Mouse (Mus musculus) CD4-positive, CD25-positive, alpha-beta regulatory T cell, adult 9 weeks (primary cell): ENCODE results near the gene Itpr3. TPM values are rescaled to one million over a fixed set of nuclear protein-coding genes. Genes with fewer than 3 reads are reported as not detected.

Experiments
- polyA plus RNA-seq: library from polyadenylated mRNA; unstranded; fragments of 100-300 nt; shearing (Covaris generic); gene quantifications from one replicate; pipeline ENCODE4 v1.2.1, GENCODE M21; 2017

The Itpr3 gene
- polyA plus RNA-seq, result 12.5 TPM

GRCm38 (mm10) chr17:27056812-27057516, at the start of gene Itpr3:
Gene Itpr3, plus strand, starts transcription at chr17:27057304.

GRCm38 (mm10) chr17:27028909-27029308, 28.2 kb upstream of the Itpr3 start, which contains the start of gene Bak1:
Gene Bak1, minus strand, starts transcription at chr17:27029009.

GRCm38 (mm10) chr17:27133551-27134141, 76.5 kb downstream of the Itpr3 start, which contains the start of gene Uqcc2:
Gene Uqcc2, minus strand, starts transcription at chr17:27133916.

GRCm38 (mm10) chr17:27167545-27167944, 110.4 kb downstream of the Itpr3 start, which contains the start of gene Ip6k3:
Gene Ip6k3, minus strand, starts transcription at chr17:27167795.

Other genes starting within 250 kb of the Itpr3 start
- not detected for gene Nkx2-5, start 212.3 kb upstream of the Itpr3 start, polyA plus RNA-seq
- 1.8 TPM for gene Kifc5b, start 140.2 kb upstream of the Itpr3 start, polyA plus RNA-seq
- gene Phf1, start 124.3 kb upstream of the Itpr3 start, polyA plus RNA-seq, result 112 TPM
- 200 TPM for gene Cuta, start 117.7 kb upstream of the Itpr3 start, polyA plus RNA-seq
- gene Syngap1, start 116.1 kb upstream of the Itpr3 start, polyA plus RNA-seq, result not detected
- 15.9 TPM for gene Zbtb9, start 84.1 kb upstream of the Itpr3 start, polyA plus RNA-seq
- gene Bak1, start 28.3 kb upstream of the Itpr3 start, polyA plus RNA-seq, result 2.3 TPM
- 126 TPM for gene Uqcc2, start 76.6 kb downstream of the Itpr3 start, polyA plus RNA-seq
- not detected for gene Ip6k3, start 110.5 kb downstream of the Itpr3 start, polyA plus RNA-seq
- 9.5 TPM for gene Lemd2, start 147.2 kb downstream of the Itpr3 start, polyA plus RNA-seq